Mouse (Mus musculus): ENCODE results near the gene Mfsd11. TPM values are rescaled to one million over a fixed set of nuclear protein-coding genes. Genes with fewer than 3 reads are reported as not detected.
A peak's percentile ranks its signal among the peaks of the same experiment; 100 is the strongest.

Gene Mfsd11
- polyA plus RNA-seq, 1 experiment from 2014 or later, result 18.0 TPM

GRCm38 (mm10) chr11:116825230-116825629, 27.0 kb upstream of the Mfsd11 start:
- H3K27ac ChIP-seq (ENCODE audit: low read depth), result no peak overlapping the region
- TF ChIP-seq CTCF (IDR thresholded peaks at IDR 0.05; ENCODE audit: low read depth) (no peak), EP300 (IDR thresholded peaks at IDR 0.05; ENCODE audit: low read depth) (no peak)
- H3K9me3 ChIP-seq (ENCODE audit: low read length), result no peaks in the 10 kb centered on the region
- no peaks in the 10 kb centered on the region for H3K36me3 ChIP-seq (replicated peaks; ENCODE audit: insufficient read depth, low read length)
- no peak for ATAC-seq
- H3K9ac ChIP-seq (replicated peaks), result no peak overlapping the region
- no peak overlapping the region for H3K4me3 ChIP-seq (ENCODE audit: low read depth, low read length)
- 0 out of 2 replicates have a peak, but pooled peaks cover 4% of the 10 kb centered on the region for H3K27me3 ChIP-seq (ENCODE audit: insufficient read depth, low read length)
- no peak for DNase-seq
- no peak overlapping the region for H3K4me2 ChIP-seq (ENCODE audit: low read depth, low read length)
- WGBS (ENCODE audit: insufficient replicate concordance), result 76% methylated on average over 4 of the region's 5 CpGs
- peaks cover 6% of the 10 kb centered on the region; the same call in 1 of the 2 replicates for H3K4me1 ChIP-seq (ENCODE audit: insufficient read depth)

GRCm38 (mm10) chr11:116826550-116827504, 25.4 kb upstream of the Mfsd11 start:
- Histone ChIP-seq H3K4me1 (ENCODE audit: insufficient read depth) (peaks cover 6% of the 10 kb centered on the region; the same call in 1 of the 2 replicates), H3K27ac (ENCODE audit: low read depth) (no peak overlapping the region), H3K4me2 (ENCODE audit: low read depth, low read length) (peak overlapping the region; percentile 74), H3K9me3 (ENCODE audit: low read length) (no peaks in the 10 kb centered on the region), H3K27me3 (ENCODE audit: insufficient read depth, low read length) (0 out of 2 replicates have a peak, but pooled peaks cover 4% of the 10 kb centered on the region), H3K36me3 (replicated peaks; ENCODE audit: insufficient read depth, low read length) (no peaks in the 10 kb centered on the region), H3K9ac (replicated peaks) (no peak overlapping the region), H3K4me3 (ENCODE audit: low read depth, low read length) (peak overlapping the region; percentile 42)
- WGBS (ENCODE audit: insufficient replicate concordance), result 60% methylated on average over 17 of the region's 17 CpGs
- DNase-seq (no peak), ATAC-seq (no peak)
- TF ChIP-seq EP300 (IDR thresholded peaks at IDR 0.05; ENCODE audit: low read depth) (no peak), CTCF (IDR thresholded peaks at IDR 0.05; ENCODE audit: low read depth) (no peak)

- H3K36me3 ChIP-seq (replicated peaks; ENCODE audit: insufficient read depth, low read length), result no peaks in the 10 kb centered on the region
- TF ChIP-seq CTCF (IDR thresholded peaks at IDR 0.05; ENCODE audit: low read depth) (no peak), EP300 (IDR thresholded peaks at IDR 0.05; ENCODE audit: low read depth) (no peak)
- no peak within 1 kb of the TSS for H3K27ac ChIP-seq (ENCODE audit: low read depth)
- H3K4me2 ChIP-seq (ENCODE audit: low read depth, low read length), result peak within 1 kb of the TSS; percentile 74
- H3K4me3 ChIP-seq (ENCODE audit: low read depth, low read length), result peak within 1 kb of the TSS; percentile 42
- DNase-seq (peak; percentile 74), ATAC-seq (peak; percentile 63)
- H3K27me3 ChIP-seq (ENCODE audit: insufficient read depth, low read length), result 0 out of 2 replicates have a peak, but pooled peaks cover 4% of the 10 kb centered on the region
- 0 out of 2 replicates have a peak within 1 kb of the TSS, but pooled peaks have one; percentile 2 for H3K9ac ChIP-seq (replicated peaks)
- peaks cover 6% of the 10 kb centered on the region; the same call in 1 of the 2 replicates for H3K4me1 ChIP-seq (ENCODE audit: insufficient read depth)
- H3K9me3 ChIP-seq (ENCODE audit: low read length), result no peaks in the 10 kb centered on the region
- 2% methylated on average over 52 of the region's 71 CpGs for WGBS (ENCODE audit: insufficient replicate concordance)
These were observed 24.6 kb upstream of the Mfsd11 start, which contains the start of gene Mxra7 for GRCm38 (mm10) chr11:116827534-116828165. Gene Mxra7 (minus strand): TSS chr11:116828046.

GRCm38 (mm10) chr11:116832172-116832685, 20.0 kb upstream of the Mfsd11 start:
- H3K9me3 ChIP-seq (ENCODE audit: low read length), result no peaks in the 10 kb centered on the region
- H3K27ac ChIP-seq (ENCODE audit: low read depth), result no peak overlapping the region
- no peak overlapping the region for H3K4me3 ChIP-seq (ENCODE audit: low read depth, low read length)
- H3K36me3 ChIP-seq (replicated peaks; ENCODE audit: insufficient read depth, low read length), result peaks cover 29% of the 10 kb centered on the region
- H3K4me1 ChIP-seq (ENCODE audit: insufficient read depth), result peaks cover 6% of the 10 kb centered on the region; the same call in 1 of the 2 replicates
- 49% methylated on average over 3 of the region's 4 CpGs for WGBS (ENCODE audit: insufficient replicate concordance)
- TF ChIP-seq EP300 (IDR thresholded peaks at IDR 0.05; ENCODE audit: low read depth) (no peak), CTCF (IDR thresholded peaks at IDR 0.05; ENCODE audit: low read depth) (no peak)
- ATAC-seq, result no peak
- no peak overlapping the region for H3K4me2 ChIP-seq (ENCODE audit: low read depth, low read length)
- DNase-seq, result no peak
- H3K27me3 ChIP-seq (ENCODE audit: insufficient read depth, low read length), result 0 out of 2 replicates have a peak, but pooled peaks cover 4% of the 10 kb centered on the region
- no peak overlapping the region for H3K9ac ChIP-seq (replicated peaks)

GRCm38 (mm10) chr11:116834954-116835353, 17.3 kb upstream of the Mfsd11 start:
- H3K36me3 ChIP-seq (replicated peaks; ENCODE audit: insufficient read depth, low read length), result peaks cover 54% of the 10 kb centered on the region
- 86% methylated on average over 1 of the region's 1 CpGs for WGBS (ENCODE audit: insufficient replicate concordance)

More at GRCm38 (mm10) chr11:116834954-116835353, 17.3 kb upstream of the Mfsd11 start:
- Histone ChIP-seq H3K27me3 (ENCODE audit: insufficient read depth, low read length) (no peaks in the 10 kb centered on the region), H3K4me3 (ENCODE audit: low read depth, low read length) (no peak overlapping the region), H3K9ac (replicated peaks) (no peak overlapping the region), H3K4me2 (ENCODE audit: low read depth, low read length) (no peak overlapping the region), H3K4me1 (ENCODE audit: insufficient read depth) (no peaks in the 10 kb centered on the region), H3K9me3 (ENCODE audit: low read length) (no peaks in the 10 kb centered on the region), H3K27ac (ENCODE audit: low read depth) (no peak overlapping the region)
- ATAC-seq, result no peak
- DNase-seq, result no peak
- TF ChIP-seq EP300 (IDR thresholded peaks at IDR 0.05; ENCODE audit: low read depth), result no peak
- no peak for TF ChIP-seq CTCF (IDR thresholded peaks at IDR 0.05; ENCODE audit: low read depth)

All from liver, postnatal 0 days (tissue).